Mouse (Mus musculus): ENCODE data around the gene Unc13b. TPM values are rescaled to one million over a fixed set of nuclear protein-coding genes. Genes with fewer than 3 reads are reported as not detected.
"Not testable (repeated sequence)": the region's sequence is repeated elsewhere in the genome, so short reads cannot be mapped to it uniquely, and the experiment has no call there.

Gene Unc13b
- total and polyA plus RNA-seq, 2 experiments from 2014 or later, result 7.9 to 40.2 TPM

DNA sequence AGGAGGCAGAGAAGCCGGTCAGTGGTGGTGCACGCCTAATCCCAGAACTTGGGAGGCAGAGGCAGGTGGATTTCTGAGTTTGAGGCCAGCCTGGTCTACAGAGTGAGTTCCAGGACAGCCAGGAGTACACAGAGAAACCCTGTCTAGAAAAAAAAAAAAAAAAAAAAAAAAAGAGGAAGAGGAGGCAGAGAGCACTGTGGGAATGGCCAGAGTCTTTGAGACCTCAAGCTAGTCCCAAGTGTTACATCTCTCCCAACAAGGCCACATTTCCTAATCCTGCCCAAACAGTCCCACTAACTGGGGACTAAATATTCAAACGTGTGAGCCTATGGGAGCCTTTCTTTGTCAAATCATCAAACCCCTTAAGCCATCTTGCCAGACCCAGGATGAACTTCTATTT, 71.0 kb downstream of the Unc13b start:
- TF ChIP-seq CTCF (IDR thresholded peaks at IDR 0.05), result no peak

DNA sequence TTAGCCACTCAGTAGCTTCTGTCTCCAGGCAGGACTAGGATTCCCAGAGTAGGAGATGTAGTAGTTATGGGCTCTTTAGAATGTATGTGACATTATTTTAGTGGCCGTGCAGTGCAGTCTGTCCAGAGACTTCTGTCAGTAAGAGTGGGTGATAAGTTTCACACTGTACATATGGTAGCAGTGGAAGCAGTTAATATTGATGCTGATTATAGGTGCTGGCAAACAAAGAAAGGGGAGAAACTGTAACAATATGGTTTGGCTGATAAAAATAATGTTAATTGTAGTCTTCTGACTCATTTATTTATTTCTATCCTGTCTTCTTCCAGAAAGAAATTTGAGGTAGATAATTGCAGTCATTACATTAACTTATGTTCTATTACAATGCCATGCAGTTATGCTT, 83.9 kb downstream of the Unc13b start:
- 91% methylated on average over 1 of the region's 1 CpGs for WGBS
- H3K9ac ChIP-seq (replicated peaks; ENCODE audit: low read length, poor library complexity, severe bottlenecking), result no peak overlapping the region
- no peak overlapping the region for H3K4me2 ChIP-seq (ENCODE audit: low read depth, low read length, poor library complexity, severe bottlenecking)
- DNase-seq (ENCODE audit: low spot score) (no peak), ATAC-seq (ENCODE audit: low FRiP score) (no peak)
- no peak overlapping the region for H3K27ac ChIP-seq (ENCODE audit: low read depth, low read length)
- no peaks in the 10 kb centered on the region for H3K36me3 ChIP-seq (ENCODE audit: insufficient read depth, low read length)
- H3K27me3 ChIP-seq (ENCODE audit: insufficient read depth, low read length), result no peaks in the 10 kb centered on the region
- TF ChIP-seq CTCF (IDR thresholded peaks at IDR 0.05), result no peak
- H3K4me3 ChIP-seq (ENCODE audit: low read depth, low read length), result no peak overlapping the region
- no peaks in the 10 kb centered on the region for H3K9me3 ChIP-seq (ENCODE audit: low read length)
- H3K4me1 ChIP-seq (ENCODE audit: insufficient read depth, low read length), result no peaks in the 10 kb centered on the region

More for the DNA sequence above, 71.0 kb downstream of the Unc13b start:
- no peak for DNase-seq (ENCODE audit: low spot score)
- Histone ChIP-seq H3K9ac (replicated peaks; ENCODE audit: low read length, poor library complexity, severe bottlenecking) (no peak overlapping the region), H3K4me2 (ENCODE audit: low read depth, low read length, poor library complexity, severe bottlenecking) (no peak overlapping the region), H3K4me1 (ENCODE audit: insufficient read depth, low read length) (no peaks in the 10 kb centered on the region), H3K27ac (ENCODE audit: low read depth, low read length) (no peak overlapping the region), H3K36me3 (ENCODE audit: insufficient read depth, low read length) (no peaks in the 10 kb centered on the region), H3K9me3 (ENCODE audit: low read length) (no peaks in the 10 kb centered on the region), H3K27me3 (ENCODE audit: insufficient read depth, low read length) (no peaks in the 10 kb centered on the region), H3K4me3 (ENCODE audit: low read depth, low read length) (no peak overlapping the region)
- 82% methylated on average over 3 of the region's 3 CpGs for WGBS
- no peak for ATAC-seq (ENCODE audit: low FRiP score)

DNA sequence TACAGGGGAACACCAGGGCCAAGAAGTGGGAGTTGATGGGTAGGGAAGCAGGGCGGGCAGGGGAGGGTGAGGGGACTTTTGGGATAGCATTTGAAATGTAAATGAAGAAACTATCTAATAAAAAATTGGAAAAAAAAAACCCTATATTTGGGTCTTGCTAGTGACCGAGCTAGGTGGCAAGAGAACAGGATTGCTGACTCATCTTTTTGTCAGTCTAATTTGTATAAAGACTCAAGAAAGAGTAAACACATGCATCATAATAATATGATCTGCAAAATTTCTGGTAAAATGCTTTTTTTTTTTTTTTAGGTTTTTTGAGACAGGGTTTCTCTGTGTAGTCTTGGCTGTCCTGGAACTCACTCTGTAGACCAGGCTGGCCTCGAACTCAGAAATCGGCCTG, 93.7 kb downstream of the Unc13b start:
- H3K27me3 ChIP-seq (ENCODE audit: insufficient read depth, low read length); H3K4me1 ChIP-seq (ENCODE audit: insufficient read depth, low read length); H3K36me3 ChIP-seq (ENCODE audit: insufficient read depth, low read length); DNase-seq (ENCODE audit: low spot score); H3K27ac ChIP-seq (ENCODE audit: low read depth, low read length); H3K4me2 ChIP-seq (ENCODE audit: low read depth, low read length, poor library complexity, severe bottlenecking); H3K9ac ChIP-seq (replicated peaks; ENCODE audit: low read length, poor library complexity, severe bottlenecking); H3K9me3 ChIP-seq (ENCODE audit: low read length); H3K4me3 ChIP-seq (ENCODE audit: low read depth, low read length); ATAC-seq (ENCODE audit: low FRiP score): not testable (repeated sequence)
- 96% methylated on average over 4 of the region's 4 CpGs for WGBS

DNA sequence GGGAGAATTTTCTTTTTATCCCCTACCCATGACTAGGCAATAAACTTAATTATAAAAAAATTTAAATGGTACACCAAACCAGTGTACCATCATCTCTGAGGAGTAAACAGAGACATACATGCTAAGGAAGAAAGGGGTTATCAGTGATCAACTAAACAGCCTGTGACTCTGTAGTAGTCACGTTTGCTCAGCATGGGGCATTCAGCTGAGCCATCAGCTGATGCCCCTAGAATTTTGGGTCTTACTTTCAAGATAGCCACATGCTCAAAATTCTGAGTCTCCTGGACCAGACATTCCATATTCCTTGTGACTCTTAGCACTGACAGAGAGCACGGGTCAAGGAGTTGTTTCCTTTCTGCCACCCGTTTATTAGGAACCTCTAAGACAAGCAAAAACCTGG, 101.3 kb downstream of the Unc13b start:
- 60% methylated on average over 3 of the region's 3 CpGs for WGBS
- Histone ChIP-seq H3K27me3 (ENCODE audit: insufficient read depth, low read length) (no peaks in the 10 kb centered on the region), H3K36me3 (ENCODE audit: insufficient read depth, low read length) (no peaks in the 10 kb centered on the region), H3K9ac (replicated peaks; ENCODE audit: low read length, poor library complexity, severe bottlenecking) (no peak overlapping the region), H3K4me1 (ENCODE audit: insufficient read depth, low read length) (no peaks in the 10 kb centered on the region), H3K9me3 (ENCODE audit: low read length) (no peaks in the 10 kb centered on the region), H3K4me2 (ENCODE audit: low read depth, low read length, poor library complexity, severe bottlenecking) (no peak overlapping the region), H3K4me3 (ENCODE audit: low read depth, low read length) (no peak overlapping the region), H3K27ac (ENCODE audit: low read depth, low read length) (no peak overlapping the region)
- no peak for ATAC-seq (ENCODE audit: low FRiP score)
- no peak for DNase-seq (ENCODE audit: low spot score)
- no peak for TF ChIP-seq CTCF (IDR thresholded peaks at IDR 0.05)

DNA sequence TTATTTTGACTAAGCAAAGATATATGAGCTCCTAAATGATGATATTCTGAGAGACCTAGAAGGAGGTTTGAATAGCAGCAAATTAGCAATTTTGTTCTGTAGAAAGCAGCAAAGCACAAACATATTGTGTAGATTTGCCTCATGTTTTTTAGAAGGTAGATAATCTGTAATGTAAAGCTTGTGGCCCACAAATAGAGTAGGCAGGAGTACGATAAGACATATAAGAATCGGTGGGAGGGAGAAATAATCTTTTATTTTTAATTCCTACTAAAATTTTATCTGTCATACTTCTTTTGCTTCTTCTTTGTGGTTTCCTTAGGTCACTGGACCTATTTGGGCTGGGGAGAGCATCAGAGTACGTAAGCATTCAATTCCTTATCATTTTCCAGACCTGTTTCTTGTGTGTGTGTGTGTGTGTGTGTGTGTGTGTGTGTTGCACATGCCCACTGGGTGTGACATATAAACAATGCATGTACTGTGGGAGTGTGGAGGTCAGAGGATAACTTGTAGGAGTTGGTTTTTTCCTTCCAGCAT, 102.4 kb downstream of the Unc13b start:
- ATAC-seq (ENCODE audit: low FRiP score), result no peak
- WGBS, result 96% methylated on average over 3 of the region's 3 CpGs
- no peak for TF ChIP-seq CTCF (IDR thresholded peaks at IDR 0.05)

DNA sequence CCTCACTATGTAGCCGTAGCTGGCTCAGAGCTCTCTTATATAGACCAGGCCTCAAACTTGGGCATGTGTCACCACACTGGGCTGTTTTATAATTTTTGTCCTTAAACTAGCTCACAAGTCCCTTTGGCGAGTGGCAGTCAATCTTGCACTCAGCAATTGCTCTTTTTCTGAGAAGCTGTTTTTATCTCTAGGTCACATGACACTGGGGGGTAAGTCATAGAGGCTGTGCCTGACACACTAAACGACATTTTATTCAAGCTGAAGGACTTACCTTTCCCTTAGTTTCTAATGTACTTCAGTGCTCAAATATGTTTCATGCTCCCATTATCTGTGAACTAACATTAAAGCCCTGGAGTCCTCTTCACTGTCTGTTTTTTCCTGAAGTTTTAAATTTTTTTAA, 104.5 kb downstream of the Unc13b start:
- 72% methylated on average over 3 of the region's 3 CpGs for WGBS
- Histone ChIP-seq H3K9me3 (ENCODE audit: low read length) (no peaks in the 10 kb centered on the region), H3K4me2 (ENCODE audit: low read depth, low read length, poor library complexity, severe bottlenecking) (no peak overlapping the region), H3K27ac (ENCODE audit: low read depth, low read length) (no peak overlapping the region), H3K4me3 (ENCODE audit: low read depth, low read length) (no peak overlapping the region), H3K36me3 (ENCODE audit: insufficient read depth, low read length) (no peaks in the 10 kb centered on the region), H3K27me3 (ENCODE audit: insufficient read depth, low read length) (no peaks in the 10 kb centered on the region), H3K4me1 (ENCODE audit: insufficient read depth, low read length) (no peaks in the 10 kb centered on the region), H3K9ac (replicated peaks; ENCODE audit: low read length, poor library complexity, severe bottlenecking) (no peak overlapping the region)
- TF ChIP-seq CTCF (IDR thresholded peaks at IDR 0.05), result no peak
- DNase-seq (ENCODE audit: low spot score) (no peak), ATAC-seq (ENCODE audit: low FRiP score) (no peak)

More for the DNA sequence above, 102.4 kb downstream of the Unc13b start:
- Histone ChIP-seq H3K27ac (ENCODE audit: low read depth, low read length) (no peak overlapping the region), H3K9ac (replicated peaks; ENCODE audit: low read length, poor library complexity, severe bottlenecking) (no peak overlapping the region), H3K4me2 (ENCODE audit: low read depth, low read length, poor library complexity, severe bottlenecking) (no peak overlapping the region), H3K36me3 (ENCODE audit: insufficient read depth, low read length) (no peaks in the 10 kb centered on the region), H3K9me3 (ENCODE audit: low read length) (no peaks in the 10 kb centered on the region), H3K27me3 (ENCODE audit: insufficient read depth, low read length) (no peaks in the 10 kb centered on the region), H3K4me3 (ENCODE audit: low read depth, low read length) (no peak overlapping the region), H3K4me1 (ENCODE audit: insufficient read depth, low read length) (no peaks in the 10 kb centered on the region)
- no peak for DNase-seq (ENCODE audit: low spot score)
